Mouse (Mus musculus): Measurements from ENCODE around the gene Ube2d1. TPM values are rescaled to one million over a fixed set of nuclear protein-coding genes. Genes with fewer than 3 reads are reported as not detected.

Ube2d1 gene
- total RNA-seq (2021) = 10 to 100 TPM; 42.6 to 43.5 TPM

DNA sequence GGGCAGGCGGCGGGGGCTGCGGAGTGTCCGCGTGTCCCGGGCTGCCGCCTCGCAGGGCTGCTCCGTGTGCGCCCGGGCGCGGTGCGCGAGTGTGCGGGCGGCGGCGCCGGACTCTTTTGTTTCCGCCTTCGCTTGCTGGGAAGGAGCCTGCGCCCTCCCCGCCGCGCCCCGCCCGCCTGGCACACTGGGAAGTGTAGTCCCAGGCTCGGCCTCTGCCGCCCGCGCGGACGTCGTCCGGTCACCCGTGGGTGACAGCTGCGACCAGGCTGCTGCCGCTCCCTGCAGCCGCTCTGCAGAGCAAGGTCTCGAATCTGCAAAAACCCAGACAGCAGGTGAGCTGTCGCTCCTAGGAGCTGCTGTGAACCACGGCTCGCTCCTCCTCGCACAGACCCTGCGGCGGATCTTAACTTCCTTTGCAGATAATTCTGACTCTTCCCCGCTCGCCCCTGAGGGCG is at the start of gene Ube2d1:
Gene Ube2d1 (minus strand): TSS at position 137 of the 455 bp plus-strand sequence.
- peak; percentile 89 for DNase-seq

DNA sequence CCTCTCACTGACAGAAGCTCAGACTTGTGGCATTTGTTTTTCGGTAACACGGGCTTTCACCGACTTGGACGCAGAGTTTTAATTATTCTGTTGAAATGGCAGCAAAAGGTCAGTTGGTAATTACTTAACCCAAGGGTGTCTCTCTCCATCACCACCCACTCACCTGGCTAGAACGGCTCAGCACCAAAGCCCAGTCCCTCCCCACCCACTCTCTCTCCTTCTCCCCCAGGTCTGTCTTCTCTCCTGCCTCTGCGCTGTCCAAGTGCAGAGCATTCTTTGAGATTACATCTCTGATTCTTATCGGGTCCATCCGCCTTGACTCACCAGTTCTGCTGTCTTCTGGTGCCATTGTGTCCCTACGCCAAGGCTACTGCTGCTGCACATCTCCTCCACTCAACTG is 47.8 kb upstream of the Ube2d1 start:
- DNase-seq = no peak

DNA sequence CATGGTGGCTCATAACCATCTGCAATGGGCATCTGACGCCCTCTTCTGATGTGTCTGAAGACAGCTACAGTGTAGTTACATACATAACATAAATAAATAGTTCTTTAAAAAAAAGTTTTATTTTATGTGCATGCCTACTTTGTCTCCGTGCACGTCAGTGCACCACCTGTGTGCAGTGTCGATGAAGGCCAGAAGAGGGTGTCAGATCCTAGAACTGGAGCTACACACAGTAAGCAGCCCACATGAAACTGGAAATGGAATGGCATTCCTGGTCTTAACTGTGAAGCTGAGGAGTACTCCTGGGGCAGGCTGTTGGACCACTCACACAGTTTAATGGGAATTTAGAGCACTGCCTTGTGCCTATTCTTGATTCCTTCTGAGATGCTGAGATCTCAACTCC is 47.3 kb upstream of the Ube2d1 start:
- no peak for DNase-seq

DNA sequence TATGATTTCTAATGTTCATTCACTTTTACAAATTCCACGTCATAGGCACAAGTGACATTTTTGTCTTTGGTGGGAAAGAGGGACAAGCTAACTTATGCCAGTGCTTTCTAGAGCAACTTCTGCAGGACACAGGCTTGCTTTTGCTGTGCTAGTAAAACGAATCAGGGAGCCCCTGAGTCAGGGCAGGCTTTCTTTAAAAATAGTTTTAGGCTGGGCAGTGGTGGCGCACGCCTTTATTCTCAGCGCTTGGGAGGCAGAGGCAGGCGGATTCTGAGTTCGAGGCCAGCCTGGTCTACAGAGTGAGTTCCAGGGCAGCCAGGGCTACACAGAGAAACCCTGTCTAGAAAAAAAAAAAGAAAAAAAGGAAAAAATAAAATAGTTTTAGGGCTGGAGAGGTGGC is 46.8 kb upstream of the Ube2d1 start:
- DNase-seq = no peak

DNA sequence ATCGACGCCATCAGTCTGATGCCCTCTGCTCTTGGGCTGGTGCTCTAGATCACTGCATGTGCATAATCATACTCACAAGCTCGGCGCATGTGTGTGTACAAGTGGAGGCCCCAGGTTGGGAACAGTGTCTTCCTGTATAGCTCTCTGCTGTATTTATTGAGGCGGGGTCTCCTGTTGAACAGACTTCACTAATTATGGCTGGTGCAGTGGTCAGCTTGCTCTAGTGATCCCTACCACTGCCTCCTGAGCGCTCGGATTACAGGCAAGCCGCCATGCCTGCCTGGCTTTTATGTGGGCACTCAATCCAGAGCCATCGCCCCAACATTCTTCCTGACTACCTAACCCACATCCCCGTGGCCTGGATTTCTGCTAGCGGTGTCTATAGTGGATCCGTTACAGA is 45.0 kb upstream of the Ube2d1 start:
- no peak for DNase-seq

DNA sequence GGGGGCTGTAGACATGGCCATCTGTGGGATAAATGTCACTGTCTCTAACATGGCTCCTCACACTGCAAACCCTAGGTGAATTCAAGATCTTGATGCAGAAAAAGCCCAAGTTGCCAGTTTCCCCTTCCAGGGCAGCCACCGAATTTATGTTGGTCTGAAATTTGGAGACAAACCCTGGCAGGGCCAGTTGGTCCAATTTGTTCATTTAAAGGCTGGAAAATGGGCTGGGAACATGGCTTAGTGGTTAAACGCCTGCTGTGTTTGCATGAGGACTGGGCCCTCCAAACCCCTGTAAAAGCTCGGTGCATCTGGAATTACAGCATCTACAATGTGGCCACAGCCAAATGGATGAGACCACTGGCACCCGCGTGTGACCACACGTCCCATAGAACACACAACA is 44.2 kb upstream of the Ube2d1 start:
- DNase-seq = no peak

DNA sequence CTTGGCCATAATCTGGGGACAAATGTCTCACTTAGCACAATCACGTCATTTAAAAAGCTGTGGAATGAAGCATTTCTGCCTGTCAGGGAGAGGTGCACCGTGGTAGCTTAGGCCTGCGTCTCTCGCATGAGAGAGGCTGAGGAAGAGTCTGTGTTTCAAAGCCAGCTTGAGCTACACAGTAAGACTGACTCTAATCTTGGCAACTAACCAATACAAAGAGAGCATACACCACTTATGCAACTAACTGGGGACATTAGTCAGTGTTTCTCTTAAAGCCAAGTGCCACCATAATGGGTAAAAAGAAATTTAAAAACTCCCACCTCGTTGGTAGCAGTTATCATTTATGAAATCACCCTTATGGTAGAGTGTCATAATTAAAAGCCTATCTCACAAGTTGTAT is 43.8 kb upstream of the Ube2d1 start:
- DNase-seq = no peak

DNA sequence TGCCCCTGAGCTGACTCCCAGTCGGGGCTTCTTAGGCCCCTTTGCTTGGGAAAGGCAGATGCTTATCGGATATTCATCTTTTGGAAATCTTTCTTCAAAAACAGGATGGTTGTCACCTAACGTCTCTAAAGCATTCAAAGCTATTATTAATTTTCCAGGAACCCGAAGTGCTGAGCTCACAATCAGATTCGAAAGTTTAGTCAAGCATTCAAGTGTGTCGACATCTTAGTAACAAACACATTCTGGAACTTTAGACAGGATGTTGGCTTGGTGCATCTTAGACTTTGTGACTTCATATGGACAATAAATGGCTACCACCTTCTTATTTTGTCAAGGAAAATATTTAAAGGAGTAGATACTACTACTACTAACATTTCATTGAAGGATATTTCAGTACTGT is 43.3 kb upstream of the Ube2d1 start:
- no peak for DNase-seq

DNA sequence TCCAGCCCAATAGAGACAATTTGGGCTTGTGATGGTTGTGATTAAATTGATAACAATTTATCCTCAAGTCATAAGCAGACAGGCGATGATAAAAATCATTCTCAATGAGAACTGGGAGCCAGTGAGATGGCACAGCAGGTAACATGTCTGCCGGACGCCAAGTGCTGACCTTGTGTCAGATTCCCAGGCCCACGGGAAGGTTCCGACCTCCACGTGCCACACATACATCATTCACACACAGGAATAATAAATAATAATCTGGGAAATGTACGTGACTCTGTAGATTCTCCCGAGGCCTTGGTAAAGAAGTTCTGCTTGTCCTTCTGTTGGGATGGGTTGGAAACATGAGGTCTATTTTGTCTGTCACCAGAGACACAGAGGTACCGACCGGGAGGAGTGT is 42.3 kb upstream of the Ube2d1 start:
- DNase-seq = no peak

DNA sequence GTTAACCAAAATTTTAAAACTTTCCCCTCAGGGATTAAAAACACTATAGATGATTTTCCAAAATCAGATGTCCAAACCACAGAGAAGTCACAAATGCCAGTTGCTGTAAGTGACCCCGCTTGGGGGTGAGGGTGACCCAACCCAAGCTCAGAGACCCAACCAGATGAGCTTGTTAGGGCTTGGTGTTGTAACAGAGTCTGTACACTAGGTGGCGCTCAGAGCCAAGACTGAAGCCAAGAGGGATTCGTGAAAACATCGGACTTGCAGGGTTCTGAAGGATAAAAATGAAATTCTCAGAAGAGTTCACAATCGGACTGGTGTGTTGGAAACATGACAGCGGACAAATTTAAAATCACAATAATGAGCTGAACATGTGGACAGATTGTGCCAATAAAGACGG is 41.7 kb upstream of the Ube2d1 start:
- DNase-seq = peak; percentile 78

DNA sequence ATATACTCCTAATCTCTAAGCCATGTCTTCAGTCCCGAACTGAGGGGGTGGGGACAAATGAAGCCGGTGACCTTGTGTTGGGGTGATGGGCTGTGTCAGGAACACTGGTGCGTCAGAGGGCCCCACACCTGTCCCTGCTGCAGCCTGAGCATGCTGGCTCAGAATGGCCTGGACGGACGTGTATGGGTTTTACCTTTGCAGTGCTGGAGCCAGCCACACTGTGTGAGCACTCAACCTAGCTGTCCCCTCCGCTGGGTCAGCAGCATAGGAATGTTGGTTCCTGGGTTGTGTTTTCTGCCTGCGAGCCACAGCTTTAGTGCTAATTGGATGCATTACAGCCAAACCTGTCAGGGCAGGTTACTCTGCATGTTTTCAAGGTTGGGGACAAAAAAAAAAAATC is 41.1 kb upstream of the Ube2d1 start:
- no peak for DNase-seq

DNA sequence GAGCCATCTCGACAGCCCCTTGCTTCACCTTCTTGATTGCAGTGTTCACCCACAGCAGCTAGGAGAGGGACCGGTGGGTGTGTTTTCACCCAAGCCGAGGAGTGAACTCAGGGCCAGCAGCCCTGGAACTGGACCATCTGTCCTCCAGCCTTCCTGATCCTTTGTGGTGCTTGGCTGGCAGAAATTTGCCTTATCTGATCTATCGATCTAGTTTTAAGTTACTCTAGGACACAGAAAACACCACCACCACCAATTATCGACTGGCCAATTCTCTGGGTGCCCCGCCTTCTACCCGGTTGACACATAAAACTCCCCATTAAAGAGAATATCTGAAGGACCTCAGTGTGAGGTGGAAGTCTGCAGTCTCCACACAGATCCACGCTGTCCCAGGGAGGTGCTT is 38.6 kb upstream of the Ube2d1 start:
- no peak for DNase-seq

DNA sequence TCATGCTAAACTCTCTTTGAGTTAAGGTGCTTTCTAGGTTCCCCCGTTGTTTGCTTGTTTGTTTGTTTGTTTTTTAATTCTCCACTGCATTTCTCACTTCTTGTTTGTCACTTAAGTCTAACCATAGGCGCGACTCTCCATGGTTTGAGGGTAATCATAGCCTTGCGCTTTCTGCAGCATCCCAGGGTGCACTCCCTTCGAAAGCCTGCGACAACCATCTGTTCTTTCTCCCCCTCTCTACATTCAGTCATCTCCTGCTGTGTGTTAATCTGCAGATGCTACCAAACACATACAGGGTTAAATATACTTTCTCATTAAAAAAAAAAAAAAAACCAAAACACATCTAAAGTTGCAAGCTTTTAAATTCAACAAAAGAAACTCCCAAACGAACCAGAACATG is 31.4 kb upstream of the Ube2d1 start:
- DNase-seq = no peak

DNA sequence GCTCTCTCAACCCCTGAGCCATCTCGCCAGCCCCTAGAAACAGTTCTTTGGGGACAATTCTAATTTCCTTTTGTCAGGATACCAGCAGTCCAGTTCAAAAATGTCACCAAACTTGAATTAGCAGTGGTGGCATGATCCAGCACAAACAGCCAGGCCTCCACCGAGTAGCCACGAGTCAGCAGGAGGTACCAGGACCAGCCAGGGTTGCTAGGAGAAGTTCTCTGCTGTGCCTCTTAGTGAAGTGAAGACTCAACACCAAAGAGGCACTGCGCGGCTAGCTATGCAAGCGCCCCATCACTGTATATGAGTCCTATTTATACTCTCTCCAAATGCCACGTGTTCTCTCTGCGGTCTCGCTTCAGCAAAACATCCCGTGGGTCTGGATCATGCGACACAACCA is 31.0 kb upstream of the Ube2d1 start:
- no peak for DNase-seq

DNA sequence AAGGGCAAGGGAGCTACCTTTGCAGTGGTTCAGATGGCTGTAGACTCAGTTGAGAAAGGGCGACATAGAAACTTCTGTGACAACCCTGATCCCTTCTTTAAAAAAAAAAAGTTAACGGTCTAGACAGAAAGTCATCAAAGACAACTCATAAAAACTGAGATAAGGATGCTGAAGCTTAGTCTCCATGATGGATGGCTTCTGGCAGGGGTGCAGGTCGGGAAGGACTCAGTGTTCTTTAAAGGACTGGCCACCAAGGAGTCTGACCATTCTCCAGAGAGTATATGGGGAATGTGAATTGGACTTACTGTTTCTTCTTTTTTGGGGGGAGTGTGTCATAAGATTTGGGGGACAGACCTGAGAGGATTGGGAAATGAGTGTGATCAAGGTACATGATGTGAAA is 29.5 kb upstream of the Ube2d1 start:
- no peak for DNase-seq

DNA sequence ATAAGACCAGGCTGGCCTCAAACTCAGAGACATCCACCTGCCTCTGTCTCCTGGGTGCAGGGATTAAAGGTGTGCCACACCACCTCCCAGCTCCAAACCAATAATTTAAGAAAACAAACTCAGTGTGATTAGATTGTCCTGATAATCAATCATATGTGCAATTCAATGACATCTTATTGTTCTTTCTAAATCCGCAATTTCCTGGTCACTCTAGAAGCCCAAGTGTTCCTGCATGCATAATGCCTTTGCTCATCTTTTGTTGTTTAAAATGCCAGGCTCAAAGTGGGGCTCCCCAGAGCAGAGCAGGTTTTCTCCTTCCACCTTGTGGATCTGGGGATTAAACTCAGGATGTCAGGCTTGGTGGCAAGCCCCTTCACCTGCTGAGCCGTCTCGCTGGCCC is 25.2 kb upstream of the Ube2d1 start:
- no peak for DNase-seq

DNA sequence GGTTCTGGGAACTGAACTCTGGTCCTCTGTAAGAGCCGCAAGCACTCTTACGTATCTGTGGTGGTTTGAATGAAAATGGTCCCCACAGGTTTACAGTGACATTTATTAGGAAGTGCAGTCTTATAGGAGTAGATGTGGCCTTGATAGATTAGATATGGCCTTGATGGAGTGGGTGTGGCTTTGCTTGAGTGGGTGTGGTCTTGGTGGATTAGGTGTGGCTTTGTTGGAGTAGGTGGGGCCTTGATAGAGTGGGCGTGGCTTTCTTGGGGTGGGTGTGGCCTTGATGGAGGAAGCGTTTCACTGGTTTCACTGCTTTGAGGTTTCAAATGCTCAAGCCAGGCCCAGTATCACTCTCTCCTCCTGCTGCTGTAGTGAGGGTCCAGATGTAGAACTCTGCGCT is 23.1 kb upstream of the Ube2d1 start:
- no peak for DNase-seq

DNA sequence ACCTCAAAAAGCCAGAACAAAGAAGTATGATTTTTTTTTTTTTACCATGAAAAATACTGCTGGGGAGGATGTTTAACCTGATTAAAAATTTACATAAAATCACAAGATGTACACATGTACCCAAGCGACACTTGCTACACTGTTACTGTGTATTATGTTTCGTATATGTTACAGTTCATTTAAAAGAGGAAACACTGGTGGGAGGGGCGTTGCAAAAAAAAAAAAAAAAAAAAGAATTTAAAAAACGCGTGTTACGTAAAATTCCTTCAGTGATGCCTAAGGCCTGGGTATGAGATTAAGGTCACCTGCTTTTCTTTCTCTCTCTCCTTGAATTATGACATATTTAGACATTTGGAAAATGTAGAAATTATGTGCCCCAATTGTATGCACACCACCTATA is 21.7 kb upstream of the Ube2d1 start:
- no peak for DNase-seq

DNA sequence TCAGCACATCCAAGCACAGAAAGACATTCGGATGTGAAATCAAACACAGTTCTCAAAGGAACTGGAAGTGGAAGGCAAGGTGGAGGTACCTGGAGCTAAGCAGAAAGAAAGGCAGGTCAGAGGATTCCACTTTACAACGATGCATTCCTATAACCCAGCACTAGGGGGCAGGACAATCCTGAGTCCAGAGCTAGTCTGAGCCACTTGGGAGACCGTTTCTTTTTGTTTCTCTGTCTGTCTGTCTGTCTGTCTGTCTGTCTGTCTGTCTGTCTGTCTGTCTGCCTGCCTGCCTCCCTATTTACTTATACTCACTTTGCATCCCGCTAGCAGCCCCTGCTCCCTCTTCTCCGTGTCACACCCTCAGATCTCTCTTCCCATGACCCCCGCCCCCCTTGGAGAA is 21.1 kb upstream of the Ube2d1 start:
- DNase-seq = peak; percentile 36

DNA sequence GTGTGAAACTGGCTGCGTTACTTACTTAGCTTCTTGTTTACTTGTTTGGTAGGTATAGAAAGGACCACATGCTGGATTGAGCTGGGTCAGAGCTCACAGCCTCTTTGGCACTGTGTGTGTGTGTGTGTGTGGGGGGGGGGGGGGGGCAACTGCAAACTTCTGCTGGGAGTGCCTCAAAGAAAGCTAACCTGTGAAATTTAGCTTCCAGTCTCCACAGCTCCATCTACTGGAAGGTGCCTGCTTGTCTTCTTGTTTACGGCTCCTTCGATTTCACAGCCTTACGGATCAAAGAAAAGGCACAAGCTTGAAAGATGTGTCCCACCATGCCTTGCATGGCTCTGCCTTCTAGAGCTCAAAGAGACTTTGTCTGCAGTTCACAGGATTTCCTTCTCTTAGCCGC is 17.4 kb upstream of the Ube2d1 start:
- no peak for DNase-seq

DNA sequence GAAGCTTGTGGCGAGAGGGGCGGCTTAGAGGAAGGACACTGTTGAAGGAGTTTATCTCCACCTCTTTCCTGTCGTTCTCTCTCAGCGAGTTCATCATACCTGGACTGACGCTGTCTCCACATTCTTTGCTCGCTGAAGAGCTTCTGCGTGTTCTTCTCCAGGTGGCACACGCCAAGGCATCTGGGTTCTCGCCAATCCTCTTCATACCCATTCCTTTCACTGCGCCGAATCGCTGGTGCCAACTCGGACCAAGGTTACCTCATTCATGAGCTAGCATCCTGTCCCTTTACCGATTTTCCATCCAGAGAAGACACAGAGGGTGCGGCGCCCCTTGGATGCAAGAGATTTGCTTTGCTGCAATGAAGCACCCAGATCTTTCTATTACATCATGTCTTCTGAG is 15.1 kb upstream of the Ube2d1 start:
- no peak for DNase-seq

DNA sequence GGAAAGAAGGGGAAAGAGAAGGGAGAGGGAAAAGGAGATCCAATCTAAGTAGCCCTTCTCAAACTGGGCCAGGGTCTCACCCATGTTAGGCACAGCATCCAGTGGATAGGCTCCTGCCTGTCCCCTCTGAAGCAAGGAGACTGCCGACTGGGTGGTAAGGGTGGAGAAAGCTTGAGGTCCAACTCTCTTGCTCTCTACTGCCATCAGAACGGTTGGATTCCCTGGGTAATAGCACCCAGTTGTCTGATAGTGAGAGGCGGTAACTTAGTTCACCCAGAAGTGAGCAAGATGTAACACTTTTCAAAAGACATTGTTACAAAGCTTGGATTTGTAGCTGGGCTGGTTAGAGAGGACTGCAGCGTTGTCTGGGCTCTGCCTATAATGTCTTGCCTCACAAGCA is 8.2 kb upstream of the Ube2d1 start:
- no peak for DNase-seq

DNA sequence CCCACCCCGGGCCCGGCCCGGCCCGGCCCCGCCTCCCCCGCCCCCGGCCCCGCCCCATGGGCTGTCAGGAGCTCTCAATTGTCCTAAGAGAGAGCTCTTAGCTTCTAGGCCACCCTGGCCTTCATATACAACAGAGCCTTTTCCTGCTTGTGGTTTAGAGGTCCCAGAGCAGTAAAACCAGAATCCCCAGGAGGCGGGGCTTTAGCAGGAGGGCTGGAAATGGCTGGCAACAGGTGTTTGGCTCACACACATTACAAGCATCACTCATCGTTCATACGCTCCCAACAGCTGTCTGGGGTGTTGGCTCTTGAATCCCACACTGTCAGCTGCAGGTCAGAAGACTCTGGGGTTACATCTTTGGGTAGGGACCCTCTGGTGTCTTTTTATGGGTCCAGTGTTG is 7.2 kb upstream of the Ube2d1 start:
- DNase-seq = no peak

DNA sequence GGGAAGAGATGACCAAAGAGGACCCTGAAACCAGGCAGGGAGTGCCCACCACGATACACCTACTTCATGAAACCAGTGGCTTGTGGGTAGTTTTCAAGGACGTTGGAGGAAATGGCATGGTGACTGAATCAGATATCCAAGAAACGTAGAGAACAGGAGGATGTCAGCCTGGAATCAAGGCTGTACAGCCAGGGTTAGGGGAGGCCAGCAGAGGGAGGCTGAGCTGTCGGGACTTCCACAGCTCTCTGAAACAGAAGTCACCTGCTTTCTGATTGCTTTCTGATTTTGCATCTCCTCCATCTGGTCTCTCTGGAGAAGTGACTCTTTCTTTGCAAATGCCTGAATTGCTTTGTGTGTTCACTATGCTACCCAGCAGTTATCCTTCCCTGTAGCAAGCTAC is 6.7 kb upstream of the Ube2d1 start:
- no peak for DNase-seq

DNA sequence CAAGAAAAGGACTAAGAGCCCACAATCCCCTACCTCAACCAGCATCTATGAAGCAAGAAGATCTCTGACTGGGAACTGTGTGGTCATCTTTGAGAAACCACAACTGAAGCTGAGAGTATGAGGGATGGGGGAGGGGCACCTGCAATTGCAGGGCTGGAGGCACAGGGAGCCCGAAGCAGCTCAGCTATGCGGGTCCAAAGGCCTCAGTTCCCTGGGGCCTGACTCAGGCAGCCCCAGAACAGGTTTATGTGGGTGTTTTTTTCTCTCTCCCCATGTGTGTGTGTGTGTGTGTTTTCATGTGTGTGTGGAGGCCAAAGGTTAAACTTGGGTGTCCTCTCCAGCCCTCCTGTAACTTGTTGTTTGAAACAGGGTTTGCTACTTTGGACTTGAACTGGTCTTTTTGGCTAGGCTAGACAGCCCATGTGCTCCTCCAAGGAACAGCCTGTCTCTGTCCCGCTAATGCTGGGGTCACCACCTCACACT is 6.2 kb upstream of the Ube2d1 start:
- no peak for DNase-seq
